ENCODE assay signal across 8 mouse cellular contexts in genomic region chr7:126377278-126378158, GRCm38 (mm10). TPM values are rescaled to one million over a fixed set of nuclear protein-coding genes. Genes with fewer than 3 reads are reported as not detected.
DNase-seq lines count a peak whose midpoint lies in the region; ATAC-seq and TF ChIP-seq lines count a peak whose summit lies in the region.

Gene Spns1 (minus strand): TSS chr7:126377450.

- WGBS in embryonic facial prominence, embryonic 14.5 days = 0% methylated on average over 33 of the region's 33 CpGs
- WGBS in heart, adult 2 months = 1% methylated on average over 33 of the region's 33 CpGs
- WGBS in limb, embryonic 13.5 days = under 1% methylated on average over 33 of the region's 33 CpGs
- under 1% methylated on average over 33 of the region's 33 CpGs for WGBS in midbrain, embryonic 16.5 days

- TF ChIP-seq POLR2A in heart, adult 2 months (IDR thresholded peaks at IDR 0.05; ENCODE audit: insufficient read depth, low read depth, low read length) = peak; percentile 90

- peak; percentile 97 for DNase-seq in 3T3-L1 (ENCODE audit: low read depth, low spot score)
- peak; percentile 78 to 90 for DNase-seq in adrenal gland, postnatal 4 days (ENCODE audit: low spot score in 2 of 2)
- DNase-seq in embryonic facial prominence, embryonic 14.5 days (ENCODE audit: low spot score) = peak; percentile 99
- DNase-seq in heart, adult 2 months = peak; percentile 92 to 95
- peak; percentile 97 to 99 for DNase-seq in kidney, adult 8-10 months
- peak; percentile 81 to 94 for DNase-seq in spleen, postnatal 10 days (ENCODE audit: low spot score in 2 of 2)

- ATAC-seq in embryonic facial prominence, embryonic 14.5 days (ENCODE audit: low read depth) = peak; percentile 98
- peak; percentile 99 for ATAC-seq in limb, embryonic 13.5 days (ENCODE audit: low FRiP score, low read depth)
- ATAC-seq in midbrain, embryonic 16.5 days = peak; percentile 97

- no peaks in the 10 kb centered on the region for H3K9me3 ChIP-seq in embryonic facial prominence, embryonic 14.5 days (ENCODE audit: control insufficient read depth, low read length)
- H3K9me3 ChIP-seq in limb, embryonic 13.5 days = no peaks in the 10 kb centered on the region
- no peaks in the 10 kb centered on the region for H3K9me3 ChIP-seq in midbrain, embryonic 16.5 days (replicated peaks; ENCODE audit: control insufficient read depth, low read length, poor library complexity, severe bottlenecking)

- no peaks in the 10 kb centered on the region for H3K27me3 ChIP-seq in embryonic facial prominence, embryonic 14.5 days (replicated peaks; ENCODE audit: control insufficient read depth, insufficient read depth, low read length)
- no peaks in the 10 kb centered on the region for H3K27me3 ChIP-seq in heart, adult 2 months (ENCODE audit: control insufficient read depth, insufficient read depth, low read length)
- no peaks in the 10 kb centered on the region for H3K27me3 ChIP-seq in limb, embryonic 13.5 days
- H3K27me3 ChIP-seq in midbrain, embryonic 16.5 days (ENCODE audit: control insufficient read depth, insufficient read depth, low read depth, low read length) = no peaks in the 10 kb centered on the region

- peaks cover 6% of the 10 kb centered on the region; the same call in 1 of the 2 replicates for H3K4me1 ChIP-seq in embryonic facial prominence, embryonic 14.5 days (ENCODE audit: control insufficient read depth, insufficient read depth, low read length)
- H3K4me1 ChIP-seq in heart, adult 2 months (ENCODE audit: control insufficient read depth, insufficient read depth, low read length) = peaks cover 4% of the 10 kb centered on the region
- H3K4me1 ChIP-seq in limb, embryonic 13.5 days = peaks cover 9% of the 10 kb centered on the region
- H3K4me1 ChIP-seq in midbrain, embryonic 16.5 days (ENCODE audit: control insufficient read depth, insufficient read depth, low read length) = peaks cover 17% of the 10 kb centered on the region

- no peaks in the 10 kb centered on the region for H3K79me2 ChIP-seq in heart, adult 2 months (replicated peaks; ENCODE audit: control insufficient read depth, insufficient read depth, low read length)

- peak within 1 kb of the TSS; percentile 53; the same call in 1 of the 2 replicates for H3K27ac ChIP-seq in embryonic facial prominence, embryonic 14.5 days (replicated peaks; ENCODE audit: low read depth, low read length)
- H3K27ac ChIP-seq in heart, adult 2 months = peak within 1 kb of the TSS; percentile 78
- H3K27ac ChIP-seq in limb, embryonic 13.5 days = peak within 1 kb of the TSS; percentile 39
- H3K27ac ChIP-seq in midbrain, embryonic 16.5 days (ENCODE audit: low read length) = peak within 1 kb of the TSS; percentile 85

- peak; percentile 75 for TF ChIP-seq CTCF in heart, adult 2 months (IDR thresholded peaks at IDR 0.05)

- peak; percentile 67; the same call in 1 of the 2 replicates for TF ChIP-seq EP300 in heart, adult 2 months (IDR thresholded peaks at IDR 0.05; ENCODE audit: insufficient read depth, low read depth, low read length)

- peak within 1 kb of the TSS; percentile 85 for H3K4me3 ChIP-seq in embryonic facial prominence, embryonic 14.5 days (ENCODE audit: low read depth, low read length)
- H3K4me3 ChIP-seq in heart, adult 2 months = peak within 1 kb of the TSS; percentile 92
- H3K4me3 ChIP-seq in limb, embryonic 13.5 days = peak within 1 kb of the TSS; percentile 97
- H3K4me3 ChIP-seq in midbrain, embryonic 16.5 days (ENCODE audit: low read depth, low read length) = peak within 1 kb of the TSS; percentile 85

- H3K36me3 ChIP-seq in embryonic facial prominence, embryonic 14.5 days (ENCODE audit: control insufficient read depth, insufficient read depth, low read length) = peaks cover 9% of the 10 kb centered on the region
- no peaks in the 10 kb centered on the region for H3K36me3 ChIP-seq in heart, adult 2 months (ENCODE audit: control insufficient read depth, insufficient read depth, low read length)
- peaks cover 25% of the 10 kb centered on the region for H3K36me3 ChIP-seq in limb, embryonic 13.5 days
- peaks cover 11% of the 10 kb centered on the region for H3K36me3 ChIP-seq in midbrain, embryonic 16.5 days (ENCODE audit: control insufficient read depth, insufficient read depth, low read length)

- intact Hi-C loops in heart, adult 2 months (cut with DNase I) = loop anchor here (1.0 to 5.0 kb wide), 3 partner anchors 17 to 115 kb away; no protein-coding TSS in a partner anchor

- peak within 1 kb of the TSS; percentile 94 for H3K4me2 ChIP-seq in embryonic facial prominence, embryonic 14.5 days (ENCODE audit: low read depth, low read length)
- peak within 1 kb of the TSS; percentile 98 for H3K4me2 ChIP-seq in limb, embryonic 13.5 days (replicated peaks)
- peak within 1 kb of the TSS; percentile 89 for H3K4me2 ChIP-seq in midbrain, embryonic 16.5 days (ENCODE audit: low read length)

- H3K9ac ChIP-seq in embryonic facial prominence, embryonic 14.5 days (ENCODE audit: low read depth, low read length) = peak within 1 kb of the TSS; percentile 84
- peak within 1 kb of the TSS; percentile 87 for H3K9ac ChIP-seq in heart, adult 2 months (ENCODE audit: low read depth, low read length)
- peak within 1 kb of the TSS; percentile 92 for H3K9ac ChIP-seq in limb, embryonic 13.5 days
- peak within 1 kb of the TSS; percentile 85 for H3K9ac ChIP-seq in midbrain, embryonic 16.5 days (ENCODE audit: low read depth, low read length)

RNA-seq across cellular contexts. Expression of gene Spns1, which starts in this region (rescaled TPM):
- total RNA-seq in adrenal gland, postnatal 4 days (2021) = 10 to 100 TPM; 60.1 to 65.2 TPM
- 40.4 and 43.8 TPM in 2 replicates for polyA plus RNA-seq in embryonic facial prominence, embryonic 14.5 days (2014; fragmentation: Nextera tagmentation; extraction: Ambion mirVana)
- total RNA-seq in heart, adult 2 months (2021) = 10 to 100 TPM; 22.3 to 31.9 TPM
- polyA plus RNA-seq in heart, adult 2 months (2012; rRNA removed) = 57.5 and 68.8 TPM in 2 replicates
- 61.7 and 62.4 TPM in 2 replicates for polyA plus RNA-seq in limb, embryonic 13.5 days (2015; fragmentation: Nextera tagmentation; extraction: Ambion mirVana)
- polyA plus RNA-seq in midbrain, embryonic 16.5 days (2015; fragmentation: Nextera tagmentation; extraction: Ambion mirVana) = 87.1 and 92.6 TPM in 2 replicates

Comparison
In these comparisons a context has a peak if more than half of its experiments do, and no peak if none do; other contexts are left out.
1. Peak in every context shown above with its lines: DNase-seq, ATAC-seq, H3K4me3 ChIP-seq and H3K27ac ChIP-seq.